Comparison of ENCODE assay signal across 22 mouse cellular contexts in the genomic region with DNA sequence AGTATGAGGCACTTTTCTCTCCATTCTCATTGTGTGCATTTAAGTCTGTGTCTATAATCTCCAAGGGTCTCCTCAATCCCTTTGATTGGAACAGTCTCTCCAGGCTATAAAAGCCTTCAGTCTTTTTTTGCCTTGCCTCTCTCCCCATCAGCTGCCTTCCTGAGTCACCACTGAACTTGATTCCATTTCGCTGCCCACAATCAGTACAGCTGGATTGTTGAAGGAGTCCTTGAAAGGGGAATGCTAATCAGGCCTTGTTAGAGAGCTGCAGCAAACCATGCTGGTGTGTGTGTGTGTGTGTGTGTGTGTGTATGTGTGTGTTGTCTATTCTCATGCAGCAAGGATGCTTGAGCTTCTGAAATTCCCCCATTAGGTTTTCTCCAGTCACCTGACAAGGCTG.
DNase-seq lines count a peak whose midpoint lies in the region; ATAC-seq and TF ChIP-seq lines count a peak whose summit lies in the region.
"Had no signal": no experiment of that assay in that cellular context is flagged by ENCODE, and none has a peak within 500 bp of the region (broad histone marks: within the 10 kb centered on the region; RNA-seq: fewer than 3 reads in every experiment).

No protein-coding gene starts in this region.

- no peaks in the 10 kb centered on the region for H3K36me3 ChIP-seq in liver, embryonic 13.5 days
- no peaks in the 10 kb centered on the region for H3K36me3 ChIP-seq in liver, embryonic 12.5 days
- H3K36me3 ChIP-seq in forebrain, embryonic 15.5 days, result no peaks in the 10 kb centered on the region
- H3K36me3 ChIP-seq: embryonic facial prominence, embryonic 15.5 days; heart, embryonic 10.5 days; hindbrain, embryonic 15.5 days had no signal

- H3K4me3 ChIP-seq in liver, embryonic 13.5 days (replicated peaks), result no peak overlapping the region
- no peak overlapping the region for H3K4me3 ChIP-seq in liver, embryonic 12.5 days
- H3K4me3 ChIP-seq in forebrain, embryonic 15.5 days, result no peak overlapping the region
- H3K4me3 ChIP-seq: embryonic facial prominence, embryonic 15.5 days; erythroblast, embryonic 14.5 days; heart, embryonic 10.5 days; hindbrain, embryonic 15.5 days had no signal

- no peak for TF ChIP-seq POLR2A in brain, embryonic 14.5 days (IDR thresholded peaks at IDR 0.05; ENCODE audit: borderline replicate concordance, extremely low read depth, insufficient read depth, insufficient read length, poor library complexity, severe bottlenecking)

- TF ChIP-seq CTCF in brain, embryonic 14.5 days (IDR thresholded peaks at IDR 0.05; ENCODE audit: borderline replicate concordance, extremely low read depth, insufficient read depth, insufficient read length), result no peak

- DNase-seq in liver, embryonic 13.5 days, result no peak
- peak; percentile 40 for DNase-seq in NIH3T3 (ENCODE audit: low read depth)
- DNase-seq in brain, embryonic 14.5 days (ENCODE audit: low read depth), result peak; percentile 84
- DNase-seq in gastrocnemius, adult 18-20 months (ENCODE audit: low spot score), result no peak
- DNase-seq: adrenal gland, postnatal 14 days; cerebellum, adult 2 months; cerebellum, postnatal 14 days; embryo, embryonic 11 days; gastrocnemius, postnatal 10 days; heart, adult 18-20 months; heart, postnatal 36 days; kidney, adult 11 months; kidney, adult 9 months had no signal

- 0 out of 2 replicates have a peak, but pooled peaks cover 15% of the 10 kb centered on the region for H3K27me3 ChIP-seq in liver, embryonic 13.5 days
- peaks cover 18% of the 10 kb centered on the region for H3K27me3 ChIP-seq in liver, embryonic 12.5 days (replicated peaks)
- H3K27me3 ChIP-seq in forebrain, embryonic 15.5 days, result no peaks in the 10 kb centered on the region
- H3K27me3 ChIP-seq: embryonic facial prominence, embryonic 15.5 days; hindbrain, embryonic 15.5 days had no signal

- no peak for ATAC-seq in liver, embryonic 13.5 days (ENCODE audit: low read depth)
- no peak for ATAC-seq in liver, embryonic 12.5 days
- ATAC-seq in forebrain, embryonic 15.5 days (replicated peaks), result 0 out of 2 replicates have a peak, but pooled peaks have one; percentile 22
- ATAC-seq in inflammation-experienced regulatory T-cells, adult 6 months, result no peak
- ATAC-seq in CD4-positive, CD25-positive, alpha-beta regulatory T cell, adult 4 months, result no peak
- ATAC-seq: activated CD4-positive, CD25-positive, alpha-beta regulatory T cell, adult 4 months had no signal

- H3K27ac ChIP-seq in liver, embryonic 13.5 days, result peak overlapping the region; percentile 29; the same call in 1 of the 2 replicates
- no peak overlapping the region for H3K27ac ChIP-seq in liver, embryonic 12.5 days
- no peak overlapping the region; the same call in 1 of the 2 replicates for H3K27ac ChIP-seq in forebrain, embryonic 15.5 days (replicated peaks)
- H3K27ac ChIP-seq: embryonic facial prominence, embryonic 15.5 days; heart, embryonic 10.5 days; hindbrain, embryonic 15.5 days had no signal

- peaks cover 50% of the 10 kb centered on the region for H3K4me1 ChIP-seq in liver, embryonic 13.5 days (replicated peaks)
- peaks cover 43% of the 10 kb centered on the region for H3K4me1 ChIP-seq in liver, embryonic 12.5 days
- H3K4me1 ChIP-seq in forebrain, embryonic 15.5 days, result peaks cover 13% of the 10 kb centered on the region
- H3K4me1 ChIP-seq: embryonic facial prominence, embryonic 15.5 days; hindbrain, embryonic 15.5 days had no signal

- WGBS in liver, embryonic 13.5 days (ENCODE audit: insufficient replicate concordance), result 64% methylated on average over 1 of the region's 1 CpGs
- 60% methylated on average over 1 of the region's 1 CpGs for WGBS in liver, embryonic 12.5 days (ENCODE audit: insufficient replicate concordance)
- 3% methylated on average over 1 of the region's 1 CpGs for WGBS in forebrain, embryonic 15.5 days

- H3K9ac ChIP-seq in liver, embryonic 13.5 days, result no peak overlapping the region
- no peak overlapping the region for H3K9ac ChIP-seq in liver, embryonic 12.5 days
- H3K9ac ChIP-seq in forebrain, embryonic 15.5 days (replicated peaks), result no peak overlapping the region
- H3K9ac ChIP-seq: embryonic facial prominence, embryonic 15.5 days; hindbrain, embryonic 15.5 days had no signal

- no peak overlapping the region for H3K4me2 ChIP-seq in liver, embryonic 13.5 days
- no peak overlapping the region for H3K4me2 ChIP-seq in liver, embryonic 12.5 days
- H3K4me2 ChIP-seq in forebrain, embryonic 15.5 days (replicated peaks), result no peak overlapping the region
- H3K4me2 ChIP-seq: embryonic facial prominence, embryonic 15.5 days; hindbrain, embryonic 15.5 days had no signal

- no peaks in the 10 kb centered on the region for H3K9me3 ChIP-seq in liver, embryonic 13.5 days (replicated peaks)
- H3K9me3 ChIP-seq in liver, embryonic 12.5 days (replicated peaks), result no peaks in the 10 kb centered on the region
- H3K9me3 ChIP-seq in forebrain, embryonic 15.5 days, result no peaks in the 10 kb centered on the region
- H3K9me3 ChIP-seq: embryonic facial prominence, embryonic 15.5 days; heart, embryonic 10.5 days; hindbrain, embryonic 15.5 days had no signal

Comparison
In these comparisons a context has a peak if more than half of its experiments do, and no peak if none do; other contexts are left out.
1. DNase-seq: peak in NIH3T3 (single experiment) and brain, embryonic 14.5 days (single experiment); none in liver, embryonic 13.5 days (single experiment) and gastrocnemius, adult 18-20 months (single experiment).